Mouse (Mus musculus) right cerebral cortex, postnatal 14 days (tissue): Measurements from ENCODE around the gene Senp3.
"Not testable (repeated sequence)": the region's sequence is repeated elsewhere in the genome, so short reads cannot be mapped to it uniquely, and the experiment has no call there.

Source experiments
- DNase-seq: peaks from one replicate; pipeline ENCODE4 v3.0.0; 2022

Senp3 gene

DNA sequence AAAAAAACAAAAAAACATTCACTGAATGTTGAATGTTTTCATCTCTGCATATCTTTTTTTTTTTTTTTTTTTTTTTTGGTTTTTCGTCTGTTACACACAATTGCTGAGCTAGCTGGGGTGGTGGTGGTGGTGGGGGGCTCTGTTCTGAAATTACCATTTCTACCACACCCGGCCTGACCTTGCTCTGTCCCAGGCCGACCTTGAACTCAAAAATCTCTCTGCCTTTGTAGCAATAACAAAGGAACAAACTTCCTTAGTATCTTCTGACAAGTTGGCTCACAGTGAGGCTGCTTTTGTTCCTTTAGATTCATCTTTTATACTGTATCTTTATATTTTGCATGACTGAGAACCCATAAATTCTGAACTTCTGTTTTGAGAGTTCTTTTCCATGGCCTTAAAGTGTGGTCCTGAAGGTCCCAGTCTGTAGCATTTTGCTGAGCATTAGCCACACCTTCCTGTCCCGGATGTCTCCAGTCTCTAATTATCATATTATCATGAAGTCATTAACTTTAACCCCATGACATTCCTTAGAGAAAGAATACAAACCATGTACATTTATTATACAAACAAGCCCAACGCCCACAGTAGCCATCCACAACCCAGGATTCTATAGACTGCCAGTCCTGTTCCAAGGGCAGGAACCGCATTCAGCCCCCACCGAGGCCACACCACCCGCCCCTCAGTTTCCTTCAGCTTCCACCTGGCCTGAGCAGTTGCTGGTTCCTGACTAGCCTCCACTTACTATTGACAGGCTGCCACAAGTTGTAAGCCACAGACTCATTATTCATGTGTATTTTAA lies 22.1 kb upstream of the Senp3 start:
- DNase-seq, result no peak

DNA sequence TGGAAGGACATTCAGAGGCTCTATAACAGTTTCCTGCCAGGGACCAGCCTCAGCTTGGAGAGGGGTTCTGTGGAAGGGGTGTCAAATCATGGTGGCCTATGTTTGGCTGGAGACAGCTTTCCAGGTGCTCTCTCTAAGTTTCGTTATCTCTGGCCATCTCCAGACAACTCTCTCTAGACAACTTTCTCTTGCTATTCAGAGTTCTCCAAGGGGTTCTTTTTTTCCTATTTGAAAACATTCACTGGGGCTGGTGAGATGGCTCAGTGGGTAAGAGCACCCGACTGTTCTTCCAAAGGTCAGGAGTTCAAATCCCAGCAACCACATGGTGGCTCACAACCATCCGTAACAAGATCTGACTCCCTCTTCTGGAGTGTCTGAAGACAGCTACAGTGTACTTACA lies 21.5 kb upstream of the Senp3 start:
- not testable (repeated sequence) for DNase-seq

- not testable (repeated sequence) for DNase-seq
Measured at GRCm38 (mm10) chr11:69702886-69703285, 21.0 kb upstream of the Senp3 start.

DNA sequence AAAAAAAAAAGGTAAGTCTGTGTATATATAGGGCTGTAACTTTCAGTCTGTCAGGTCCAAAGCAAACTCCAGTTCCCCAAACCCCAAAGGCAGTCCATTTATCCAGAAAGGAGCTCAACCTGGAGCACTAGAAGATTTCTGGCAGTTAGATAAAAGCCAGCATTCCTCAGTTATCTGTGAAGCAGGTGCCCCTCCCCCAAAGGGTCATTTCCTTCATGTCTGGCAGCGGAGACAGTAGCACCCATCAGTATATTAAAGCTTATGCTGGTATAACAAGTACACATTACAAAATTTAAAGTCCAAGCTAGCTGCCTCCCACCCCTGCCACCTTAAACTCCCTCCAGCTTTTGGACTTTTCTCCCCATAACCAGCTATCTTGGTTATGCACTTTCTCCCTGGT lies 17.7 kb upstream of the Senp3 start:
- DNase-seq, result no peak

DNA sequence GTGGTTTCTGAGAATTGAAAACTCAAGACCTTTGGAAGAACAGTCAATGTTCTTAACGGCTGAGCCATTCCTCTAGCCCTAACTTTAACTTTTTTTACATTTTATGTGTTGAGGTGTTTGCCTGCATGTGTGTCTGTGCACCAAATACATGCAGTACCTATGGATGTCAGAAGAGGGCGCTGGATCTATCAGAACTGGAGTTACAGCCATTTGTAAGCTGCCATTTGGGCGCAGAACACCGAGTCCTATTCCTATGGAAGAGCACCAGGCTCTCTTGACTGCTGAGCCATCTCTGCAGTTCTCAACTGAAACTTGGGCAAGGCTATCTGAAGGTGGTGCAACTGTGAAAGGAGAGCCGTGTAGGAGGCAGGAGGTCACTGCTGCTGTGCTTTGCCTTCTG lies 16.7 kb upstream of the Senp3 start:
- no peak for DNase-seq

DNA sequence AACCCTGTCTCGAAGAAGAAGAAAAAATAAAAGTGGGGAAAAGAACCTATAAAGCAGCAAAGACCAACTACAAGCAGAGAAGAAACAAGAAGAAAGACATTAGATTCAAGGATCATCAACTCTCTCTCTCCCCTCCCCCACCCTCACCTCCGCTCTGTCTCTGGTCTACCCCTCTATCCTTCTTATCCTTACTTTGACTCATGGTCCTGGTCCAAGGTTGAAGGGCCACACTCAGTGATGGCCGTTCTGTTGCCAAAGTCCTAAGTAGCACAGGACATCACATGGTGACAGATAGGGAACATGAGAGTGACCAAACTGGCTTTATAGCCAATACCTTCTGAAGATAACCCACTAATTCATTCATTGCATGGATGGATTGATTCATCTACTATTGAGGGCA lies 15.5 kb upstream of the Senp3 start:
- DNase-seq, result no peak

GRCm38 (mm10) chr11:69695361-69696181 lies 13.7 kb upstream of the Senp3 start, which contains the start of the genes Tnfsf12 and Tnfsfm13:
TSS of gene Tnfsf12 (minus strand) at chr11:69695849.
TSS of gene Tnfsfm13 (minus strand) at chr11:69696098.
- DNase-seq, result peak; percentile 52

- DNase-seq, result no peak
Measured at GRCm38 (mm10) chr11:69695046-69695360, 13.1 kb upstream of the Senp3 start.

- DNase-seq, result no peak
Measured at GRCm38 (mm10) chr11:69693421-69693965, 11.6 kb upstream of the Senp3 start.

- no peak for DNase-seq
Measured at GRCm38 (mm10) chr11:69692863-69693262, 11.0 kb upstream of the Senp3 start.

- DNase-seq, result no peak
Measured at GRCm38 (mm10) chr11:69692196-69692811, 10.4 kb upstream of the Senp3 start.

GRCm38 (mm10) chr11:69689891-69690290 lies 8.0 kb upstream of the Senp3 start:
- DNase-seq, result no peak

- DNase-seq, result no peak
Measured at GRCm38 (mm10) chr11:69687061-69687460, 5.2 kb upstream of the Senp3 start.

GRCm38 (mm10) chr11:69686377-69686776 lies 4.5 kb upstream of the Senp3 start:
- DNase-seq, result no peak

GRCm38 (mm10) chr11:69685526-69686148 lies 3.8 kb upstream of the Senp3 start, which contains the start of gene Tnfsf13:
TSS of gene Tnfsf13 (minus strand) at chr11:69685784.
- DNase-seq, result no peak

- no peak for DNase-seq
Measured at GRCm38 (mm10) chr11:69684936-69685335, 3.1 kb upstream of the Senp3 start.

- DNase-seq, result no peak
Measured at GRCm38 (mm10) chr11:69684128-69684745, 2.4 kb upstream of the Senp3 start.

- no peak for DNase-seq
Measured at GRCm38 (mm10) chr11:69683576-69683975, 1.7 kb upstream of the Senp3 start.

- peak; percentile 89 for DNase-seq
Measured at GRCm38 (mm10) chr11:69682840-69683533, 1.1 kb upstream of the Senp3 start.

DNA sequence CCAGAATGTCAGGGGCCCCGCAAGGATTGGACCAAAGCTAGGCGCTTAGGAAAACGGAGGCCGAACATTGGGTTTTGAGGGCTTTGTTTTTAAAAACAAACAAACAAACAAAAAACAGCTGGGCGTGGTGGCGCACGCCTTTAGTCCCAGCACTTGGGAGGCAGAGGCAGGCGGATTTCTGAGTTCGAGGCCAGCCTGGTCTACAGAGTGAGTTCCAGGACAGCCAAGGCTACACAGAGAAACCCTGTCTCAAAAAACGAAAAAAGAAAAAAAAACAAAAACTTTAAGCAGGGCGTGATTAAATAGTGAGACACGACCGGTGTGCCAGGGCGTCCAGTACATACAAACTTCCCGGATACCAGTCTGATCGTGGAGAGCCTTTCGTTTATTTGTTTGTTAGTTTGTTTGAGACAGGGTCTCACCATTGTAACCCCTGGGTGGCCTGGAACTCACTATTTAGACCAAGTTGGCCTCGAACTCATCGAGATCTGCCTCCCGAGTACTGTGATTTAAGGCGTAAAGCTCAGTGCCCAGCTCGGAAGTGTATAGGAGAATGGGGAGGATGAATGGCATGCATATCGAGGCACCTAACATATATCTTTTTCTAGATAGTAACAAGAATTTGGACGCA lies 440 bp upstream of the Senp3 start:
- no peak for DNase-seq
